In the genomic region with DNA sequence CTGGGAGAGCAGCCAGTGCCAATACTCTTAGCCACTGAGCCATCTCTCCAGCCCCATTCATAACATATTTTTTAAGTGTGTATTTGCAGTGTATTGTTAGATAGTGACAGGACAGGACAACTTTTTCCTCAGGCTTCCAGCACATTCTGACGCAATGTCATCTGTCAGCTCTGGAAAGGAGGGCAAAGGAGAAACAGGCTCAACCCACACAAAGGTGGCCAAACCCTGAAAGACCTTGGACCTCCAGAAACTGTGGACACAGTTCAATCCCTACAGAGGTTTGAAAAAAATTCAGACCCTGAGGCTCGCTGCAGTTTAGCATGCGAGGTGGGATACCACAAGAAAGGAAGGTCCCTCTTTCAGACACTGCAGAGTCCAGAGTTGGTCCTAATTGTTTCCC, we compare ENCODE assay signal across 10 mouse cellular contexts. TPM values are rescaled to one million over a fixed set of nuclear protein-coding genes. Genes with fewer than 3 reads are reported as not detected.
A peak's percentile ranks its signal among the peaks of the same experiment; 100 is the strongest.
DNase-seq lines count a peak whose midpoint lies in the region; ATAC-seq and TF ChIP-seq lines count a peak whose summit lies in the region.
"Had no signal": no experiment of that assay in that cellular context is flagged by ENCODE, and none has a peak within 500 bp of the region (broad histone marks: within the 10 kb centered on the region; RNA-seq: fewer than 3 reads in every experiment).

No protein-coding gene starts in this region.

- peaks cover 5% of the 10 kb centered on the region; the same call in 1 of the 2 replicates for H3K36me3 ChIP-seq in heart, embryonic 15.5 days
- H3K36me3 ChIP-seq in C2C12 (ENCODE audit: control insufficient read depth, insufficient read depth), result peaks cover 5% of the 10 kb centered on the region
- H3K36me3 ChIP-seq in embryonic facial prominence, embryonic 10.5 days (replicated peaks), result peaks cover 19% of the 10 kb centered on the region
- peaks cover 7% of the 10 kb centered on the region; the same call in 1 of the 2 replicates for H3K36me3 ChIP-seq in liver, embryonic 11.5 days (ENCODE audit: control insufficient read depth, insufficient read depth, low read length)

- peak overlapping the region; percentile 22 for H3ac ChIP-seq in C2C12 (ENCODE audit: control insufficient read depth, insufficient read length, low read depth)

- no peak for DNase-seq in heart, postnatal 10 days
- DNase-seq in embryonic facial prominence, embryonic 10.5 days (ENCODE audit: low spot score), result no peak
- no peak for DNase-seq in liver, embryonic 11.5 days (ENCODE audit: low spot score)
- DNase-seq in B cell, adult 2 months, result no peak
- DNase-seq in left cerebral cortex, adult 18-20 months (ENCODE audit: low spot score in 2 of 2), result no peak
- no peak for DNase-seq in gastrocnemius, postnatal 10 days
- DNase-seq: cerebellum, postnatal 36 days had no signal

- no peaks in the 10 kb centered on the region for H3K27me3 ChIP-seq in heart, embryonic 15.5 days
- no peaks in the 10 kb centered on the region for H3K27me3 ChIP-seq in C2C12 (ENCODE audit: control insufficient read depth, insufficient read depth, insufficient read length)
- H3K27me3 ChIP-seq in embryonic facial prominence, embryonic 10.5 days (replicated peaks; ENCODE audit: low read depth, poor library complexity, severe bottlenecking), result no peaks in the 10 kb centered on the region
- no peaks in the 10 kb centered on the region for H3K27me3 ChIP-seq in liver, embryonic 11.5 days (replicated peaks; ENCODE audit: control insufficient read depth, insufficient read depth, low read length)

- H3K9me3 ChIP-seq in heart, embryonic 15.5 days (replicated peaks), result no peaks in the 10 kb centered on the region
- no peaks in the 10 kb centered on the region; the same call in 1 of the 2 replicates for H3K9me3 ChIP-seq in embryonic facial prominence, embryonic 10.5 days
- H3K9me3 ChIP-seq in liver, embryonic 11.5 days (ENCODE audit: control insufficient read depth, low read length), result no peaks in the 10 kb centered on the region

- no peak overlapping the region for H3K27ac ChIP-seq in heart, embryonic 15.5 days
- no peak overlapping the region for H3K27ac ChIP-seq in embryonic facial prominence, embryonic 10.5 days (replicated peaks)
- no peak overlapping the region for H3K27ac ChIP-seq in liver, embryonic 11.5 days (ENCODE audit: low read depth, low read length)

- WGBS in heart, embryonic 15.5 days, result 65% methylated on average over 3 of the region's 3 CpGs
- 82% methylated on average over 3 of the region's 3 CpGs for WGBS in embryonic facial prominence, embryonic 10.5 days
- 75% methylated on average over 3 of the region's 3 CpGs for WGBS in liver, embryonic 11.5 days

- H3K4me3 ChIP-seq in heart, embryonic 15.5 days, result peak overlapping the region; percentile 99
- H3K4me3 ChIP-seq in C2C12 (ENCODE audit: insufficient read depth, poor library complexity, severe bottlenecking), result peak overlapping the region; percentile 94
- H3K4me3 ChIP-seq in embryonic facial prominence, embryonic 10.5 days, result peak overlapping the region; percentile 100
- peak overlapping the region; percentile 99 for H3K4me3 ChIP-seq in liver, embryonic 11.5 days (ENCODE audit: low read depth, low read length)

- H3K4me2 ChIP-seq in heart, embryonic 15.5 days, result peak overlapping the region; percentile 96; the same call in 1 of the 2 replicates
- peak overlapping the region; percentile 96 for H3K4me2 ChIP-seq in liver, embryonic 11.5 days

- TF ChIP-seq CTCF in C2C12 (IDR thresholded peaks at IDR 0.05; ENCODE audit: control insufficient read depth, insufficient read depth, insufficient read length), result no peak

- H3K79me3 ChIP-seq in C2C12 (ENCODE audit: low read depth), result peaks cover 47% of the 10 kb centered on the region

- intact Hi-C loops in heart, postnatal 10 days (cut with DNase I), result no loop called here

- H3K79me2 ChIP-seq in C2C12 (ENCODE audit: control insufficient read depth, insufficient read depth), result peaks cover 66% of the 10 kb centered on the region

- no peak for ATAC-seq in heart, embryonic 15.5 days (replicated peaks; ENCODE audit: insufficient number of reproducible peaks, insufficient read depth, low FRiP score, low read depth)
- no peak for ATAC-seq in liver, embryonic 11.5 days (replicated peaks; ENCODE audit: low FRiP score)

- peak overlapping the region; percentile 93; the same call in 1 of the 2 replicates for H3K9ac ChIP-seq in heart, embryonic 15.5 days
- peak overlapping the region; percentile 90 for H3K9ac ChIP-seq in liver, embryonic 11.5 days (ENCODE audit: low read depth, low read length)

- peaks cover 23% of the 10 kb centered on the region for H3K4me1 ChIP-seq in heart, embryonic 15.5 days (replicated peaks)
- peaks cover 17% of the 10 kb centered on the region for H3K4me1 ChIP-seq in embryonic facial prominence, embryonic 10.5 days
- H3K4me1 ChIP-seq in liver, embryonic 11.5 days (replicated peaks; ENCODE audit: control insufficient read depth, insufficient read depth, low read length), result peaks cover 9% of the 10 kb centered on the region

TF ChIP-seq in C2C12, 6 proteins besides CTCF, POLR2A, EP300 and RAD21:
- no peak for TF ChIP-seq MYOD1 (IDR thresholded peaks at IDR 0.05; ENCODE audit: control insufficient read depth, insufficient read length, low read depth)
- TF ChIP-seq MAX (IDR thresholded peaks at IDR 0.05), result no peak
- TF ChIP-seq FOSL1 (IDR thresholded peaks at IDR 0.05; ENCODE audit: insufficient read depth, low read length, poor library complexity, severe bottlenecking), result no peak
- TF ChIP-seq MYOG (IDR thresholded peaks at IDR 0.05; ENCODE audit: control insufficient read depth, extremely low read depth, insufficient read length), result no peak
- no peak for TF ChIP-seq USF1 (IDR thresholded peaks at IDR 0.05; ENCODE audit: low read depth)
- no peak for TF ChIP-seq CEBPB (IDR thresholded peaks at IDR 0.05; ENCODE audit: low read depth)

RNA-seq across cellular contexts. Expression of a gene that starts 1.7 kb away (rescaled TPM):
- 36.0 and 41.4 TPM in 2 replicates for polyA plus RNA-seq in heart, embryonic 15.5 days (2015; fragmentation: Nextera tagmentation; extraction: Ambion mirVana)
- total RNA-seq in heart, postnatal 10 days (2021), result 10 to 100 TPM; 26.5 to 27.2 TPM
- polyA plus RNA-seq in C2C12 (2012; fragmentation: generic; extraction: Trizol), result 40.3 TPM
- 59.0 and 60.7 TPM in 2 replicates for polyA plus RNA-seq in embryonic facial prominence, embryonic 10.5 days (2016; fragmentation: Nextera tagmentation; extraction: Ambion mirVana)
- 45.2 and 46.8 TPM in 2 replicates for polyA plus RNA-seq in liver, embryonic 11.5 days (2014; fragmentation: Nextera tagmentation; extraction: Ambion mirVana)
- total RNA-seq in left cerebral cortex, adult 18-20 months (2021), result 10 to 100 TPM; 52.1 to 55.0 TPM
- 10 to 100 TPM; 23.2 to 26.5 TPM for total RNA-seq in gastrocnemius, postnatal 10 days (2021)

RNA-seq across cellular contexts. Expression of a gene that starts 6.0 kb away (rescaled TPM):
- polyA plus RNA-seq in heart, embryonic 15.5 days (2015; fragmentation: Nextera tagmentation; extraction: Ambion mirVana), result 27.6 TPM in 2 replicates
- 10 to 100 TPM; 33.5 to 38.7 TPM for total RNA-seq in heart, postnatal 10 days (2021)
- 13.1 TPM for polyA plus RNA-seq in C2C12 (2012; fragmentation: generic; extraction: Trizol)
- polyA plus RNA-seq in embryonic facial prominence, embryonic 10.5 days (2016; fragmentation: Nextera tagmentation; extraction: Ambion mirVana), result 34.2 and 36.9 TPM in 2 replicates
- polyA plus RNA-seq in liver, embryonic 11.5 days (2014; fragmentation: Nextera tagmentation; extraction: Ambion mirVana), result 37.4 and 37.7 TPM in 2 replicates
- 10 to 100 TPM; 58.9 to 62.9 TPM for total RNA-seq in left cerebral cortex, adult 18-20 months (2021)
- 10 to 100 TPM; 36.3 to 39.5 TPM for total RNA-seq in gastrocnemius, postnatal 10 days (2021)

RNA-seq across cellular contexts. Expression of a gene that starts 28.6 kb away (rescaled TPM):
- 0.22 and 0.25 TPM in 2 replicates for polyA plus RNA-seq in heart, embryonic 15.5 days (2015; fragmentation: Nextera tagmentation; extraction: Ambion mirVana)
- total RNA-seq in heart, postnatal 10 days (2021), result under 1 TPM; 0.42 to 0.55 TPM
- polyA plus RNA-seq in C2C12 (2012; fragmentation: generic; extraction: Trizol), result 0.20 TPM
- 0.54 TPM in 1 of 2 replicates, not detected in the other for polyA plus RNA-seq in embryonic facial prominence, embryonic 10.5 days (2016; fragmentation: Nextera tagmentation; extraction: Ambion mirVana)
- 0.26 and 0.38 TPM in 2 replicates for polyA plus RNA-seq in liver, embryonic 11.5 days (2014; fragmentation: Nextera tagmentation; extraction: Ambion mirVana)
- 10 to 100 TPM in 1 of 2 experiments, 1 to 10 TPM in 1; 8.2 to 16.5 TPM for total RNA-seq in left cerebral cortex, adult 18-20 months (2021)
- under 1 TPM; 0.63 to 0.97 TPM for total RNA-seq in gastrocnemius, postnatal 10 days (2021)
- polyA plus RNA-seq: urinary bladder, adult 2 months had no signal

RNA-seq across cellular contexts. Expression of a gene that starts 39.5 kb away (rescaled TPM):
- 18.4 and 19.5 TPM in 2 replicates for polyA plus RNA-seq in heart, embryonic 15.5 days (2015; fragmentation: Nextera tagmentation; extraction: Ambion mirVana)
- 10 to 100 TPM in 1 of 2 experiments, 1 to 10 TPM in 1; 9.7 to 12.2 TPM for total RNA-seq in heart, postnatal 10 days (2021)
- polyA plus RNA-seq in C2C12 (2012; fragmentation: generic; extraction: Trizol), result 32.5 TPM
- 60.3 and 62.7 TPM in 2 replicates for polyA plus RNA-seq in embryonic facial prominence, embryonic 10.5 days (2016; fragmentation: Nextera tagmentation; extraction: Ambion mirVana)
- 37.0 and 37.1 TPM in 2 replicates for polyA plus RNA-seq in liver, embryonic 11.5 days (2014; fragmentation: Nextera tagmentation; extraction: Ambion mirVana)
- 10 to 100 TPM; 26.4 to 31.4 TPM for total RNA-seq in left cerebral cortex, adult 18-20 months (2021)
- 10 to 100 TPM in 1 of 2 experiments, 1 to 10 TPM in 1; 8.8 to 10.7 TPM for total RNA-seq in gastrocnemius, postnatal 10 days (2021)
